Mouse (Mus musculus): ENCODE measurements at regions not wholly inside any gene's neighbourhood (a gene's known extent, or its start where the extent isn't known, plus 50 kb on each side); places are given as distances from the start of the nearest gene placed in this dataset.

DNA sequence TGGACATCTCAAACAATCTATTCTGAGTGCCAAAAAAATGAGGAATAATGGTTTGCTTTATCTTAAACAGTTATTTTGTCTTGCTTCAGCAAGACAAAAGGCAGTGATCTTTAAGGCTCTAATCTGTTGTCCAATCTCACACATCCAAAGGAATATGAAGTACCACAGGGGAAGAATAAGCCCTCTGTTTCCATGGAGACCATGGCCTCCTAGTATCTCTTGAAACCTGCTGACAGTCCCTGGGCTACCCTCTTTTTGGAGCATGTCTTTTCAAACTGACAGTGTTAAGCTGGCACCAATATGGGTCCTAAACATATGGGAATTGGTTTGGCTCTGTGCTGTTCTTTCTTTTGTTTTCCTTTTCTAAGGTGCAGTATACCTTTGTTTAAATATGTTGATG lies 311.8 kb downstream of the Klf6 start:
- no peak for TF ChIP-seq CTCF (IDR thresholded peaks at IDR 0.05; ENCODE audit: low read depth)
- no peak for TF ChIP-seq EP300 (optimal IDR thresholded peaks at IDR 0.05)
